Mouse (Mus musculus) bone marrow, adult 2 months (tissue): Measurements from ENCODE around the gene Pigl.

Experiments
- CTCF ChIP-seq: fragments of 200-500 bp; IDR thresholded peaks from 2 replicates; pipeline ENCODE4 v1.5.1; 2011; ENCODE audit warnings: low read length, control low read depth; ENCODE audit not compliant: control insufficient read depth, insufficient read depth
- POLR2A ChIP-seq: fragments of 200-500 bp; IDR thresholded peaks from 2 replicates; pipeline ENCODE4 v1.6.1; 2011; ENCODE audit warnings: low read depth, mild to moderate bottlenecking, control low read depth, low read length, borderline replicate concordance; ENCODE audit not compliant: control insufficient read depth

DNA sequence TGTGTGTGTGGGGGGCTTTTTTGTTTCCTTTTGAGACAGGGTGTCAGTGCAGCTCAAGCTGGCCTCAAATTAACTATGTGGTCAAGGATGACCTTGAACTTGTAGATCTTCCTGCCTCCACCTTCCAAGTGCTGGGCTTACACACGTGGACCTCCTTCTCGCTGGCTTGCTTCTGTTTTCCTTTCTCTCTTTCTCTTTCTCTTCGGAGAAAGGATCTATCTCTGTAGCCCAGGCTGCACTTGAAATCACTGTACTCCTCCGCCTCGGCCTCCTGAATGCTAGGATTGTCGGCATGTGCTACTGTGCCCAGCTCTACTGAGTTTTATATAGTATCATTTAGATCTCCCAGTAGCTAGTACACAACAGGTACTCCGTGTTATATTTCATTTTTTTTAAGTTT lies 79.3 kb downstream of the Pigl start:
- TF ChIP-seq CTCF (no peak), POLR2A (no peak)
